Mouse (Mus musculus) olfactory bulb, adult 2 months (tissue): ENCODE data around the gene Susd3.

Experiments used
- CTCF ChIP-seq: fragments of 200-500 bp; IDR thresholded peaks from 2 replicates; pipeline ENCODE4 v1.5.1; 2012; ENCODE audit warnings: low read depth, mild to moderate bottlenecking, low read length, moderate library complexity; ENCODE audit not compliant: insufficient read depth
- POLR2A ChIP-seq: fragments of 200-500 bp; IDR thresholded peaks from 2 replicates; pipeline ENCODE4 v1.6.1; 2012; ENCODE audit warnings: mild to moderate bottlenecking, low read depth, low read length, moderate library complexity; ENCODE audit not compliant: insufficient read depth

GRCm38 (mm10) chr13:49246011-49246410, 2.5 kb downstream of the Susd3 start:
- no peak for TF ChIP-seq CTCF
- TF ChIP-seq POLR2A: no peak
